Mouse (Mus musculus): ENCODE data around the gene Bcas3.

Gene Bcas3

GRCm38 (mm10) chr11:85667741-85668140 is 314.8 kb downstream of the Bcas3 start:
- DNase-seq (ENCODE audit: low spot score in 2 of 2), result no peak

- no peak for DNase-seq (ENCODE audit: low spot score in 2 of 2)
Observed at GRCm38 (mm10) chr11:85672881-85673475, 320.0 kb downstream of the Bcas3 start.

- no peak for DNase-seq (ENCODE audit: low spot score in 2 of 2)
Observed at GRCm38 (mm10) chr11:85675244-85675643, 322.3 kb downstream of the Bcas3 start.

DNA sequence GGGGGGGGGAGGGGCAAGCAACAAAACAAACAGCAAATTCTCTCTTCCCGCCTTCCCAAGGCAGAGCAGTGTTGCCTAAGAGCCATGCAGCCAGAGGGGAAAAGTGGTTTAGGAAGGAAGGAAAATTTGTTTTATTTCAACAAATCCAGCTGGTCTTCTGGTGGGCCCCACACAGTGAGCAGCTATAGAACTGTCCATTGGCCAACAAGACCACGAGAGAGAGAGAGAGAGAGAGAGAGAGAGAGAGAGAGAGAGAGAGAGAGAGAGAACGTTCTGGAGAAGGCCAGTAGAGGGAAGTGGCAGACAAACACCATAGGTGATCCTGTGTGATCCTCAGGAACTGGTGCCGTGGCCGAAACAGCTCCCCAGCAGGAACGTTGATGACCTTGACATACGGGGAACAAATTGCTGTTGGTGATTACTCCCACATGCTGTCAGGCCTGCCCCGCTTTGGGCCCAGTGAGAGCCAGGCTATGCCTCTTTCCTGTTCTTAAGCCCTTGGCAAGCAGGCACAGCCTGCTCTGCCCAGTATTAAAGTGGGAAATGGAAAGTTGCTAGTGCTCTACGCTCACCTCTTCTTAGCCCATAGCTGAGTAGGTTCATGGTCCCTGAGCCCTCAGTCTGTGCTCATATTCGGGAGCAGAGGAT is 323.5 kb downstream of the Bcas3 start:
- DNase-seq (ENCODE audit: low spot score in 2 of 2), result no peak

- no peak for DNase-seq (ENCODE audit: low spot score in 2 of 2)
Observed at GRCm38 (mm10) chr11:85678666-85679065, 325.7 kb downstream of the Bcas3 start.

DNA sequence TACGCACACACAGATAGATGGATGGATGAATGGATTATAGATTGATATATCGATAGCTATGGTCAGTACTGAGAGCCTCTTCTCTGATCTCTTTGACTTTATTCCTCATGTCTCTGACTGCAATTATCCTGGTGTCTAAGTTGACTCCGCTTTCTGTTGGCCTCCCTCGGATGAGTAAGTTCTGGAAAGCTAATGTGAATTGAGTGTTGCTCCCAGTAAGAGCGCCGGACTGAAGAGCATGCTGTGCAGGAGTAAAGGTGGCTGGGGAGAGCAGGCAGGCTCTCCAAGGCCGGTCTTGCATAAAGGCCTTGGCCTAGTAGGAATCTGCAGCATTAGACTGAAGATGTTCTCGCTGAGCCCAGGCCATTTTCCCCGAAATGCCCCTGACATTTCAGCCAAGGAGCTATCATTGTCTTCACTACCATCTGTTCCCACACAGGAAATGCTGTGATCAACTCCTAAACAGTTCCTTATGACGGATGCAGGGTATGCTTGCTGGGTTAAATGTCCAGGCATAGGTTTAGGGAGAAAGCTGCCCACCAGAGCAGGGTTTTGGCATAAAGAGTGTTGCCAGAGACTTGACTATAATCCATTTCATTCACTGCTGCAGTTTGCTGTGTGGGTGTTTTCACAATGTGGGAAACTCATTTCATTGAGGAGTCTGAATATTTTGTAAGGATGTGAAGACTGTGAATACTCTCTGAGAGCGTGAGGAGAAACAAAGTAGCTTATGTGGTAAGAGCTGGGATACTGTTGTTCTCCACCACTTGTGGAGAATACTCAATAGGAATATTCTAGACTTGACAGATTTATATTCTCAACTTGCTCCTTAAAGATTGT is 328.8 kb downstream of the Bcas3 start:
- DNase-seq (ENCODE audit: low spot score in 2 of 2), result no peak

DNA sequence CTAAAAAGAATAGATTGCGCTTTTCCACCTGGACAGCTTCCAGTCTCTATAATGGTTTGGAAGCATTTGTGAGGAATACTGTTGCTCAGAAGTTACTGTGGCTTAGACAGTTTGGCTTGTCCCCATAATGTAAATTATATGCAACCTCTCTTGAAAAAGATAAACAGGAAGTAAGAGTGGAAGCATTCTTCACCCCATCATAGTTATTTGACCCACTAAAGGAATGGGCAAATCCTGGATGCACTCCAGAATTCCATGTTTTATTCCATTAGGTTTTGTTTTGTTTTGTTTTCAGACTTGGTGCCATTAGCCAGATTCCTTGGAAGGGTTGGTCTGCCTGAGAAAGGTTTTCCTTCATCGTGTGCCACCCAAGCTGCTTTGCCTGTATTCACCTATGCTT is 332.0 kb downstream of the Bcas3 start:
- no peak for DNase-seq (ENCODE audit: low spot score in 2 of 2)

GRCm38 (mm10) chr11:85687816-85688439 is 335.0 kb downstream of the Bcas3 start:
- no peak for DNase-seq (ENCODE audit: low spot score in 2 of 2)

DNA sequence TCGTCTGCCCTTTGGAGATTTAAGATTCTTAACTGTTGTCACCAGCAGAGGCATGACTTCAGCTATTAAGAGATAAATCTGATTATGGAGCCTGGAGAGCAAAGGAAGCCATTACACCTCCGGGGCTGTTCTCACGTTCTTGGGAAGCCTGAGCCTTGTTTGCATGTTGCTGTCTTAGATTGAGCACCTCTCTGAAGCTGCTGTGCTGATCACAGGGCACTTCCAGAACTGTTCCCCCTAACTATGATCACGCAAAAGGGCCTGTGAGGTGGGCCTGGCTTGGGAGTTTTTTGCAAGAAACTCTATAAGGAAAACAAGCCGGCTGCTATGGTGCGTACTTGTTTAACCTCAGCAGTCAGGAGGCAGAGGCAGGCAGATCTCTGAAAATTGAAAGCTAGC is 335.5 kb downstream of the Bcas3 start:
- DNase-seq (ENCODE audit: low spot score in 2 of 2), result no peak

DNA sequence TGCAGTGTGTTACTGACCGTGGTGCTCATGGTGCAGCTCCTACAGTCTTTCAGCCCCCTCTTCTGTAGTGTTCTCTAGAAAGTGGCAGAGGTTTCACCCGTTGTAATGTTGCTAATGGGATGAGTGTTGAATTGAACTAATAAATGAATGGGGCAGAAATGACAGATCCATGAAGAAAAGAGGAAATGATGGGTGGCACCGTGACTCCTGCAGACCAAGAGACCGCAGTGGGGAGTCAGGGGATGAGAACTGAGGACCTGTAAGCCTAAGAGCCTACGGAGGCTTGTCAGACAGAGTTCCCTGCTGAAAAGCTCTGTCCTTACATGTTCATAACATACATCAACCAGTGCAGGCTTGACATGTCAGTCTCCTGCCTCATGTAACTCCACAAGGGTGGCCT is 336.3 kb downstream of the Bcas3 start:
- DNase-seq (ENCODE audit: low spot score in 2 of 2), result no peak

GRCm38 (mm10) chr11:85691285-85691684 is 338.3 kb downstream of the Bcas3 start:
- no peak for DNase-seq (ENCODE audit: low spot score in 2 of 2)

- DNase-seq (ENCODE audit: low spot score in 2 of 2), result no peak
Observed at GRCm38 (mm10) chr11:85695614-85696263, 342.8 kb downstream of the Bcas3 start.

- DNase-seq (ENCODE audit: low spot score in 2 of 2), result no peak
Observed at GRCm38 (mm10) chr11:85696491-85697398, 343.8 kb downstream of the Bcas3 start.

DNA sequence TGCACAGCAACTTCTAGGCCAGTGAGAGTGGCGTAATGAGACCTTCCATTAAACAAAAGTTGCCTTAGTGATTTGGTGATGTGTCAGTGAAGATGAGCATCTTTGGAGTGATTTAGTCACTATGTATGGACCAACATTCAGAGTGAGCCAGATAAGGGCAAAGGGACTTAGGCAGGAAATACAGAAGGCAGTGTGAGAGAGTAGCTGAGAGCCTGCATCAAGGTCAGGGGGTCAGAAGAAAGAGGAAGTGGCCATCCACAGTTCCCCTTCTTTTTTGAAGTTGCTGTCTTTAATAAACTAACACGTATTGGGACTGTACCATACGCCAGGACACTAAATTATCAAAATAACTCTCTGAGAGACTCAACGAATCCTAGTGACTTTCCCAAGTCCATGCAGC is 344.5 kb downstream of the Bcas3 start:
- DNase-seq (ENCODE audit: low spot score in 2 of 2), result no peak

GRCm38 (mm10) chr11:85698242-85698641 is 345.3 kb downstream of the Bcas3 start:
- DNase-seq (ENCODE audit: low spot score in 2 of 2), result no peak

GRCm38 (mm10) chr11:85704062-85704748 is 351.2 kb downstream of the Bcas3 start:
- DNase-seq (ENCODE audit: low spot score in 2 of 2), result no peak

- DNase-seq (ENCODE audit: low spot score in 2 of 2), result no peak
Observed at GRCm38 (mm10) chr11:85706630-85707029, 353.7 kb downstream of the Bcas3 start.

- DNase-seq (ENCODE audit: low spot score in 2 of 2), result no peak
Observed at GRCm38 (mm10) chr11:85707496-85707895, 354.5 kb downstream of the Bcas3 start.

GRCm38 (mm10) chr11:85709147-85709546 is 356.2 kb downstream of the Bcas3 start:
- DNase-seq (ENCODE audit: low spot score in 2 of 2), result no peak

GRCm38 (mm10) chr11:85710155-85710554 is 357.2 kb downstream of the Bcas3 start:
- DNase-seq (ENCODE audit: low spot score in 2 of 2), result no peak
